Mouse (Mus musculus): Measurements from ENCODE around the gene Rsl24d1. TPM values are rescaled to one million over a fixed set of nuclear protein-coding genes. Genes with fewer than 3 reads are reported as not detected.

The Rsl24d1 gene
- 75.0 TPM for total RNA-seq (2023)

GRCm38 (mm10) chr9:73112919-73113906 lies at the start of gene Rsl24d1:
TSS of gene Rsl24d1 (plus strand) at chr9:73113426.

GRCm38 (mm10) chr9:73101536-73101935 lies 11.7 kb upstream of the Rsl24d1 start, which contains the start of gene Khdc3:
TSS of gene Khdc3 (plus strand) at chr9:73101836.

DNA sequence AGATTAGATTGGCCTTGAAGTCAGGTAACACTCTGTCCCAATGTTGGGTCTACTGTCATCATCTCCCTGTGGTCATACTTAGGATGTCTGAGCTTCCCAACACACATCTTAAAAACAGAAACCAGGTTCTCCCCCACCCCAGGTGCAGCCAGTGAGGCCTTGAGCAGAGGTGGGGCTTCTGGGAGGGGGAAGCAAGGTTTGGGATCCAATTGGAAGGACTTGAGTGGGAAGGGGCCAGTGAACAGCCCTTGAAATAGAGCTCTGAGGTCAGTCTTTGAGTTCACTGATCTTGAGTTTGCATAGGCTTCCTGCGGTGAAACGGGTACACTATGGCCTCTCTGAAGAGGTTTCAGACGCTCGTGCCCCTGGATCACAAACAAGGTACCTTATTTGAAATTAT lies 11.0 kb upstream of the Rsl24d1 start, which contains the start of gene Gm20509:
Gene Gm20509, plus strand, starts transcription at position 290 of the 400 bp plus-strand sequence.

Other genes starting within 250 kb of the Rsl24d1 start
- gene Pygo1, start 187.8 kb upstream of the Rsl24d1 start, total RNA-seq (2023), result not detected
- gene Dyx1c1, start 154.6 kb upstream of the Rsl24d1 start, total RNA-seq (2023), result 3.5 TPM
- gene Gm44503, start 154.6 kb upstream of the Rsl24d1 start, total RNA-seq (2023), result not detected
- gene Ccpg1os, start 128.0 kb upstream of the Rsl24d1 start, total RNA-seq (2023), result 4.8 TPM
- 245 TPM for gene Ccpg1, start 128.0 kb upstream of the Rsl24d1 start, total RNA-seq (2023)
- 14.0 TPM for gene Pigb, start 73.0 kb upstream of the Rsl24d1 start, total RNA-seq (2023)
- 47.3 TPM for gene Rab27a, start 68.6 kb upstream of the Rsl24d1 start, total RNA-seq (2023)
- 9.4 TPM for gene Khdc3, start 11.6 kb upstream of the Rsl24d1 start, total RNA-seq (2023)
- not detected for gene Gm20509, start 11.0 kb upstream of the Rsl24d1 start, total RNA-seq (2023)